Mouse (Mus musculus) olfactory bulb, adult 2 months (tissue): Measurements from ENCODE around the gene Eif2ak1.

Experiments
- CTCF ChIP-seq: fragments of 200-500 bp; IDR thresholded peaks from 2 replicates; pipeline ENCODE4 v1.5.1; 2012; ENCODE audit warnings: low read depth, mild to moderate bottlenecking, low read length, moderate library complexity; ENCODE audit not compliant: insufficient read depth
- POLR2A ChIP-seq: fragments of 200-500 bp; IDR thresholded peaks from 2 replicates; pipeline ENCODE4 v1.6.1; 2012; ENCODE audit warnings: mild to moderate bottlenecking, low read depth, low read length, moderate library complexity; ENCODE audit not compliant: insufficient read depth

- TF ChIP-seq CTCF (no peak), POLR2A (no peak)
Measured at GRCm38 (mm10) chr5:143943231-143944125, 125.9 kb downstream of the Eif2ak1 start.
